Mouse (Mus musculus) bone marrow macrophage, adult 2 months (primary cell): ENCODE results near the gene Ptpn18.

ENCODE experiments used
- CTCF ChIP-seq: IDR thresholded peaks from 2 replicates; pipeline ENCODE4 v1.5.1; 2012; ENCODE audit warnings: low read depth, mild to moderate bottlenecking, low read length, moderate library complexity
- POLR2A ChIP-seq: IDR thresholded peaks from 2 replicates; pipeline ENCODE4 v1.6.1; 2012; ENCODE audit warnings: mild to moderate bottlenecking, low read depth, low read length, borderline replicate concordance

DNA sequence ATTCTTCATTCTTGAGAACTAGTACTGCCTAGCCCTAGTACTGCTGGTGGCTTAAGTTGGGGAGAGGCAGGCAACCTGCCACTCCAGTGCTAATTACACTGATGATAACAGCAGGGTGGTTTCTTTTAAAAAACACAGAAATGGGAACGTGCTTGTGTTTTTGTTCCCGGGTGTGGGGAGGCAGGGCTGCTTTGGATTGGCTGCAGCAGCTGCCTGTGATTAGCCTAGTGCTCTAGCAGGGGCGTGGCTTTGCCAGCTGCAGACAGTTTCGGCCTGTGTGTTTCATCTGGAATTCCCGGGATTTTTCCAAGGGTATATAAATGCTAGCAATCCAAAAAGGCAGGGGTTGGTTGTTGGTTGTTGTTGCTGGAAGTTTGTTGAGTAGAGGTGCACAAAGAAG lies 57.0 kb downstream of the Ptpn18 start:
- TF ChIP-seq CTCF (no peak), POLR2A (no peak)
